Mouse (Mus musculus) MEL (cell line): Measurements from ENCODE around the gene Zfp109. TPM values are rescaled to one million over a fixed set of nuclear protein-coding genes. Genes with fewer than 3 reads are reported as not detected.

ENCODE experiments used
- DNase-seq: peaks from one replicate; pipeline ENCODE4 v3.0.0; 2011; ENCODE audit warnings: low read depth, low spot score
- H3K27ac ChIP-seq: 2 replicates; pipeline ENCODE4 v1.5.1; 2012; ENCODE audit warnings: low read depth, mild to moderate bottlenecking, control low read depth, low read length, moderate library complexity; ENCODE audit not compliant: control insufficient read depth
- H3K27me3 ChIP-seq, 2 experiments: fragments of 150-350 bp in 1 of 2; sonication (generic) in 1 of 2; 2 replicates each; pipeline ENCODE4 v1.6.1; 2012; ENCODE audit warnings: low read length in 2 of 2, mild to moderate bottlenecking in 2 of 2, improper control_type of control experiment in 1 of 2, moderate library complexity in 1 of 2; ENCODE audit not compliant: insufficient read depth in 2 of 2, control insufficient read depth in 1 of 2
- H3K36me3 ChIP-seq, 2 experiments: 2 replicates each; pipeline ENCODE4 v1.6.1; 2012 to 2014; ENCODE audit warnings: low read length in 2 of 2, improper control_type of control experiment in 1 of 2, inconsistent platforms in 1 of 2, mild to moderate bottlenecking in 1 of 2; ENCODE audit not compliant: insufficient read depth in 2 of 2, control insufficient read depth in 1 of 2
- H3K4me1 ChIP-seq, 2 experiments: fragments of 150-350 bp in 1 of 2; sonication (generic) in 1 of 2; 2 replicates each; pipeline ENCODE4 v1.6.1; 2012; ENCODE audit warnings: low read length in 2 of 2, improper control_type of control experiment in 1 of 2, mild to moderate bottlenecking in 1 of 2; ENCODE audit not compliant: insufficient read depth in 2 of 2, control insufficient read depth in 1 of 2
- H3K4me3 ChIP-seq, 2 experiments: fragments of 150-350 bp in 1 of 2; sonication (generic) in 1 of 2; 2 replicates each; pipeline ENCODE4 v1.5.1; 2012; ENCODE audit warnings: low read depth in 2 of 2, low read length in 2 of 2, mild to moderate bottlenecking in 2 of 2, moderate library complexity in 2 of 2, control low read depth in 1 of 2, improper control_type of control experiment in 1 of 2; ENCODE audit not compliant: control insufficient read depth in 1 of 2, insufficient read depth in 1 of 2
- H3K79me2 ChIP-seq: 2 replicates; pipeline ENCODE4 v1.6.1; 2012; ENCODE audit warnings: mild to moderate bottlenecking, low read length, moderate library complexity; ENCODE audit not compliant: control insufficient read depth, poor library complexity, insufficient read depth
- H3K9ac ChIP-seq: 2 replicates; pipeline ENCODE4 v1.6.1; 2012; ENCODE audit warnings: low read depth, mild to moderate bottlenecking, control low read depth, low read length, moderate library complexity; ENCODE audit not compliant: control insufficient read depth, poor library complexity, severe bottlenecking
- H3K9me3 ChIP-seq: fragments of 150-350 bp; sonication (generic); replicated peaks from 2 replicates; pipeline ENCODE4 v1.6.1; 2012; ENCODE audit warnings: mild to moderate bottlenecking, low read length, improper control_type of control experiment, moderate library complexity; ENCODE audit not compliant: insufficient read depth
- E2F4 ChIP-seq: IDR thresholded peaks from 2 replicates; pipeline ENCODE4 v1.6.1; 2011; ENCODE audit warnings: low read depth, low read length, improper control_type of control experiment, borderline replicate concordance
- GABPA ChIP-seq: IDR thresholded peaks from 2 replicates; pipeline ENCODE4 v1.6.1; 2012; ENCODE audit warnings: low read depth, mild to moderate bottlenecking, inconsistent platforms, low read length, improper control_type of control experiment, moderate library complexity
- GATA1 ChIP-seq: IDR thresholded peaks from 2 replicates; pipeline ENCODE4 v1.6.1; 2011; ENCODE audit warnings: low read depth, low read length, improper control_type of control experiment
- JUND ChIP-seq: IDR thresholded peaks from 2 replicates; pipeline ENCODE4 v1.6.1; 2011; ENCODE audit warnings: low read depth, mild to moderate bottlenecking, improper control_type of control experiment, low read length
- MAX ChIP-seq: IDR thresholded peaks from 2 replicates; pipeline ENCODE4 v1.6.1; 2011; ENCODE audit warnings: low read length, improper control_type of control experiment
- MEF2A ChIP-seq: IDR thresholded peaks from 2 replicates; pipeline ENCODE4 v1.6.1; 2014; ENCODE audit warnings: low read depth, mild to moderate bottlenecking, inconsistent platforms, low read length, improper control_type of control experiment; ENCODE audit not compliant: poor library complexity, insufficient replicate concordance, severe bottlenecking; ENCODE audit errors: extremely low read depth
- MXI1 ChIP-seq: IDR thresholded peaks from 2 replicates; pipeline ENCODE4 v1.6.1; 2011; ENCODE audit warnings: mild to moderate bottlenecking, low read depth, low read length, improper control_type of control experiment
- MYB ChIP-seq: IDR thresholded peaks from 2 replicates; pipeline ENCODE4 v1.6.1; 2011; ENCODE audit warnings: mild to moderate bottlenecking, low read depth, low read length, improper control_type of control experiment
- NELFE ChIP-seq: IDR thresholded peaks from 2 replicates; pipeline ENCODE4 v1.6.1; 2011; ENCODE audit warnings: low read depth, low read length, improper control_type of control experiment
- NRF1 ChIP-seq: IDR thresholded peaks from 2 replicates; pipeline ENCODE4 v1.6.1; 2014; ENCODE audit warnings: low read depth, mild to moderate bottlenecking, inconsistent platforms, low read length, improper control_type of control experiment, moderate library complexity; ENCODE audit not compliant: poor library complexity, insufficient read depth, severe bottlenecking
- POLR2AphosphoS2 ChIP-seq: IDR thresholded peaks from 2 replicates; pipeline ENCODE4 v1.6.1; 2011; ENCODE audit warnings: low read length, improper control_type of control experiment
- RAD21 ChIP-seq: IDR thresholded peaks from 2 replicates; pipeline ENCODE4 v1.6.1; 2011; ENCODE audit warnings: mild to moderate bottlenecking, low read depth, low read length, improper control_type of control experiment
- RCOR1 ChIP-seq: IDR thresholded peaks from 2 replicates; pipeline ENCODE4 v1.6.1; 2012; ENCODE audit warnings: low read depth, mild to moderate bottlenecking, inconsistent platforms, low read length, improper control_type of control experiment
- SIN3A ChIP-seq: IDR thresholded peaks from 2 replicates; pipeline ENCODE4 v1.6.1; 2012; ENCODE audit warnings: low read length, improper control_type of control experiment, inconsistent platforms
- SMC3 ChIP-seq: IDR thresholded peaks from 2 replicates; pipeline ENCODE4 v1.6.1; 2011; ENCODE audit warnings: low read depth, low read length, improper control_type of control experiment
- TAL1 ChIP-seq: IDR thresholded peaks from 2 replicates; pipeline ENCODE4 v1.6.1; 2012; ENCODE audit warnings: mild to moderate bottlenecking, inconsistent platforms, low read length, moderate library complexity, mixed read lengths
- TBP ChIP-seq: IDR thresholded peaks from 2 replicates; pipeline ENCODE4 v1.8.0; 2011; ENCODE audit warnings: low read depth, low read length, improper control_type of control experiment
- TCF12 ChIP-seq: IDR thresholded peaks from 2 replicates; pipeline ENCODE4 v1.6.1; 2014; ENCODE audit warnings: low read depth, mild to moderate bottlenecking, inconsistent platforms, low read length, improper control_type of control experiment, moderate library complexity
- UBTF ChIP-seq: IDR thresholded peaks from 2 replicates; pipeline ENCODE4 v1.6.1; 2012; ENCODE audit warnings: low read depth, mild to moderate bottlenecking, inconsistent platforms, low read length, improper control_type of control experiment, moderate library complexity, borderline replicate concordance; ENCODE audit not compliant: insufficient read depth
- ZC3H11A ChIP-seq: IDR thresholded peaks from 2 replicates; pipeline ENCODE4 v1.6.1; 2012; ENCODE audit warnings: low read depth, mild to moderate bottlenecking, inconsistent platforms, low read length, improper control_type of control experiment
- ZNF384 ChIP-seq: IDR thresholded peaks from 2 replicates; pipeline ENCODE4 v1.6.1; 2012; ENCODE audit warnings: low read depth, mild to moderate bottlenecking, inconsistent platforms, low read length, improper control_type of control experiment
- polyA plus RNA-seq, 2 experiments: library from polyadenylated mRNA; stranded (reverse) in 1 of 2; unstranded in 1 of 2; fragments of >175 nt in 1 of 2; fragments of >200 nt in 1 of 2; gene quantifications; 2 replicates each; pipeline versions ENCODE4 v1.2.1 to v1.2.4; 2012; ENCODE audit warnings: low replicate concordance in 2 of 2, low read depth in 1 of 2; ENCODE audit not compliant: insufficient read length in 2 of 2, insufficient read depth in 1 of 2, missing spikeins in 1 of 2
- total RNA-seq: library from RNA; depleted of rRNA; stranded (reverse); fragments of 300-350 nt; gene quantifications from 2 replicates; pipeline ENCODE4 v1.2.3, GENCODE M21; 2012; rRNA removed

Gene Zfp109
- not detected in 2 replicates for total RNA-seq
- polyA plus RNA-seq = not detected

DNA sequence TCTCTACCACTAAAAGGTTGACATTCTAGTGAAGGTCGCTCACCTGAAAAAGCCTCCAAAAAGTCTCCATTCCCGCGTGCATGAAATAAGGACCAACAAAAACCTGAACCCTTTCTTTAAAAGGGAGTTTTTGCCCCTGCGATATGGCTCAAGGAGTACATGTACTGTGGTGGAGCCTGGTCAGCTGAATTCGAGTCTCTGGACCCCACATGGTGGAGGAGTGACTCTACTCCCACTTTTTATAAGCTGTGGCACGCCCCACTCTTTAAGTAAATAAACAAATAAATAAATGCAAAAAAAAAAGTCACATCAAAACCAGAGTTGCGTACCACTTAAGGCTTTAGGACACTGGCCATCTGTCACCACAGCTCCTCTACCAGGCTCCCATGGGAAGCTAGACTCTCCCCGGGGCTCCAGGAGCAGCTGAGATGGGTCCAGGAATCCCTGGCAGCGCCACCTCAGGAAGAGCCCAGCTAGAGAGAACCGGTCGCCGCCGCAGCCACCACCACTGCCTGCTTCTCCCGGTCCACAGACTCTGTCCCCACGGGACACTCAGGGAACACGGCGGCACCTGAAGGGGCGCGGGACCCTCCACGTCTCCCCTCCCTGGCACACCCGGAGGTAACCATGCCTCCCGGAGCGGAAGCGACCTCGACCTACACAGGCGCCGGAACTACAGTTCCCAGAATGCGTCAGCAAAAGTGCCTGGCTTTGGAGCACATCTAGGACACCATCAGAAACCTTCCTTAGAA, at the start of gene Zfp109:
TSS of gene Zfp109 (minus strand) at position 521 of the 752 bp plus-strand sequence.
- no peak within 1 kb of the TSS for H3K4me3 ChIP-seq
- H3K9me3 ChIP-seq = no peaks in the 10 kb centered on the region
- TF ChIP-seq ZC3H11A (no peak), NELFE (no peak), SIN3A (no peak), E2F4 (no peak), SMC3 (no peak), TBP (no peak), MYB (no peak), JUND (no peak), TAL1 (no peak), MAX (no peak), MEF2A (no peak)
- H3K27ac ChIP-seq = no peak within 1 kb of the TSS
- H3K79me2 ChIP-seq = no peaks in the 10 kb centered on the region
- H3K9ac ChIP-seq = no peak within 1 kb of the TSS
- H3K27me3 ChIP-seq = no peaks in the 10 kb centered on the region; a peak in 1 of 4 replicates
- H3K36me3 ChIP-seq = no peaks in the 10 kb centered on the region
- no peak for DNase-seq
- H3K4me1 ChIP-seq = no peaks in the 10 kb centered on the region

DNA sequence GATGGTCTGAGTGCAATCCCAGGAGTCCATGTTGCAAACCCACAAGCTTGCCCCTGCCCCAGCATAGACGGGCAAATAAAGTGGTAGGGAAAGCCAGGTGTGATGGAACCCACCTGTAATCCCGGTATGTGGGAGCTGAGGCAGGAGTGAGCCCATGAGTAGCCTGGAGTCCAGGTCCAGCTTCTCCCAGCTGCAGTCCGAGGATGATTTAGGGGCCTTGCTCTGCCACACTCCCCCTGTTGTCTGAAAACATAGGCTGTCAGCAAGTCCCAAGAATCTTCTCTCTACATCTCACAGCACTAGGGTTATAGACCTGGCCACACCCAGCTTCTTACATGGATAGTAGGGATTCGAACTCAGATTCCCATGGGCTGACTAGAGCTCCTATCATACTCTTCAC, 49.6 kb upstream of the Zfp109 start:
- no peak for DNase-seq
- Histone ChIP-seq H3K36me3 (no peaks in the 10 kb centered on the region), H3K27me3 (peaks cover 0 to 3% of the 10 kb centered on the region in 2 experiments; a peak in 1 of 4 replicates), H3K27ac (no peak overlapping the region), H3K79me2 (no peaks in the 10 kb centered on the region), H3K9ac (no peak overlapping the region), H3K4me1 (no peaks in the 10 kb centered on the region), H3K4me3 (no peak overlapping the region), H3K9me3 (no peaks in the 10 kb centered on the region)
- TF ChIP-seq RCOR1 = no peak
- TF ChIP-seq MXI1 = no peak
- no peak for TF ChIP-seq GATA1
- no peak for TF ChIP-seq SMC3
- no peak for TF ChIP-seq ZNF384
- no peak for TF ChIP-seq POLR2AphosphoS2
- no peak for TF ChIP-seq GABPA
- TF ChIP-seq NRF1 = no peak
- TF ChIP-seq ZC3H11A = no peak
- no peak for TF ChIP-seq UBTF
- no peak for TF ChIP-seq TCF12
- TF ChIP-seq RAD21 = no peak
